Mouse (Mus musculus): ENCODE measurements around the gene Camkk2. TPM values are rescaled to one million over a fixed set of nuclear protein-coding genes. Genes with fewer than 3 reads are reported as not detected.

Gene Camkk2
- polyA plus RNA-seq, 1 experiment from 2014 or later, result 30.0 TPM

- no peaks in the 10 kb centered on the region for H3K4me1 ChIP-seq
- H3K27ac ChIP-seq, result no peak overlapping the region
- no peaks in the 10 kb centered on the region for H3K36me3 ChIP-seq
- DNase-seq (ENCODE audit: low spot score), result no peak
- no peaks in the 10 kb centered on the region for H3K27me3 ChIP-seq (ENCODE audit: low read depth, poor library complexity, severe bottlenecking)
- WGBS, result 62% methylated on average over 5 of the region's 5 CpGs
- no peaks in the 10 kb centered on the region for H3K9me3 ChIP-seq (replicated peaks)
- no peak overlapping the region for H3K4me3 ChIP-seq
Observed at GRCm38 (mm10) chr5:122700837-122701212, 78.4 kb downstream of the Camkk2 start.

- H3K4me3 ChIP-seq, result no peak overlapping the region
- H3K36me3 ChIP-seq, result no peaks in the 10 kb centered on the region
- H3K4me1 ChIP-seq, result no peaks in the 10 kb centered on the region
- H3K9me3 ChIP-seq (replicated peaks), result no peaks in the 10 kb centered on the region
- 80% methylated on average over 12 of the region's 12 CpGs for WGBS
- no peak for DNase-seq (ENCODE audit: low spot score)
- no peaks in the 10 kb centered on the region for H3K27me3 ChIP-seq (ENCODE audit: low read depth, poor library complexity, severe bottlenecking)
- H3K27ac ChIP-seq, result no peak overlapping the region
Observed at GRCm38 (mm10) chr5:122700109-122700836, 78.9 kb downstream of the Camkk2 start.

- Histone ChIP-seq H3K4me3 (no peak overlapping the region), H3K9me3 (replicated peaks) (no peaks in the 10 kb centered on the region), H3K4me1 (no peaks in the 10 kb centered on the region), H3K36me3 (no peaks in the 10 kb centered on the region), H3K27ac (no peak overlapping the region), H3K27me3 (ENCODE audit: low read depth, poor library complexity, severe bottlenecking) (no peaks in the 10 kb centered on the region)
- WGBS, result 86% methylated on average over 9 of the region's 9 CpGs
- DNase-seq (ENCODE audit: low spot score), result no peak
Observed at GRCm38 (mm10) chr5:122698701-122699060, 80.5 kb downstream of the Camkk2 start.

GRCm38 (mm10) chr5:122698041-122698700, 81.0 kb downstream of the Camkk2 start:
- H3K9me3 ChIP-seq (replicated peaks), result no peaks in the 10 kb centered on the region
- 89% methylated on average over 10 of the region's 10 CpGs for WGBS
- no peaks in the 10 kb centered on the region for H3K27me3 ChIP-seq (ENCODE audit: low read depth, poor library complexity, severe bottlenecking)
- H3K36me3 ChIP-seq, result no peaks in the 10 kb centered on the region
- DNase-seq (ENCODE audit: low spot score), result no peak
- H3K4me3 ChIP-seq, result no peak overlapping the region
- H3K4me1 ChIP-seq, result 0 out of 2 replicates have a peak, but pooled peaks cover 4% of the 10 kb centered on the region
- H3K27ac ChIP-seq, result no peak overlapping the region

- 0 out of 2 replicates have a peak, but pooled peaks cover 4% of the 10 kb centered on the region for H3K4me1 ChIP-seq
- WGBS, result 90% methylated on average over 8 of the region's 8 CpGs
- H3K4me3 ChIP-seq, result no peak overlapping the region
- no peaks in the 10 kb centered on the region for H3K36me3 ChIP-seq
- no peaks in the 10 kb centered on the region for H3K9me3 ChIP-seq (replicated peaks)
- no peaks in the 10 kb centered on the region for H3K27me3 ChIP-seq (ENCODE audit: low read depth, poor library complexity, severe bottlenecking)
- DNase-seq (ENCODE audit: low spot score), result no peak
- H3K27ac ChIP-seq, result no peak overlapping the region
Observed at GRCm38 (mm10) chr5:122695516-122695915, 83.7 kb downstream of the Camkk2 start.

GRCm38 (mm10) chr5:122693431-122694207, 85.6 kb downstream of the Camkk2 start:
- WGBS, result 64% methylated on average over 13 of the region's 13 CpGs

GRCm38 (mm10) chr5:122690486-122690885, 88.7 kb downstream of the Camkk2 start:
- 0 out of 2 replicates have a peak, but pooled peaks cover 4% of the 10 kb centered on the region for H3K4me1 ChIP-seq
- WGBS, result 82% methylated on average over 6 of the region's 6 CpGs
- no peak overlapping the region for H3K4me3 ChIP-seq
- H3K36me3 ChIP-seq, result no peaks in the 10 kb centered on the region
- H3K9me3 ChIP-seq (replicated peaks), result no peaks in the 10 kb centered on the region
- DNase-seq (ENCODE audit: low spot score), result no peak
- H3K27me3 ChIP-seq (ENCODE audit: low read depth, poor library complexity, severe bottlenecking), result no peaks in the 10 kb centered on the region
- no peak overlapping the region for H3K27ac ChIP-seq

More at GRCm38 (mm10) chr5:122693431-122694207, 85.6 kb downstream of the Camkk2 start:
- Histone ChIP-seq H3K4me3 (no peak overlapping the region), H3K4me1 (0 out of 2 replicates have a peak, but pooled peaks cover 4% of the 10 kb centered on the region), H3K27ac (no peak overlapping the region), H3K9me3 (replicated peaks) (no peaks in the 10 kb centered on the region), H3K36me3 (no peaks in the 10 kb centered on the region), H3K27me3 (ENCODE audit: low read depth, poor library complexity, severe bottlenecking) (no peaks in the 10 kb centered on the region)
- no peak for DNase-seq (ENCODE audit: low spot score)

GRCm38 (mm10) chr5:122689153-122689552, 90.1 kb downstream of the Camkk2 start:
- 90% methylated on average over 7 of the region's 7 CpGs for WGBS
- H3K27ac ChIP-seq, result no peak overlapping the region
- no peak for DNase-seq (ENCODE audit: low spot score)
- H3K4me1 ChIP-seq, result 0 out of 2 replicates have a peak, but pooled peaks cover 4% of the 10 kb centered on the region
- H3K36me3 ChIP-seq, result no peaks in the 10 kb centered on the region
- no peaks in the 10 kb centered on the region for H3K9me3 ChIP-seq (replicated peaks)
- no peaks in the 10 kb centered on the region for H3K27me3 ChIP-seq (ENCODE audit: low read depth, poor library complexity, severe bottlenecking)
- no peak overlapping the region for H3K4me3 ChIP-seq

- Histone ChIP-seq H3K27me3 (ENCODE audit: low read depth, poor library complexity, severe bottlenecking) (no peaks in the 10 kb centered on the region), H3K9me3 (replicated peaks) (no peaks in the 10 kb centered on the region), H3K36me3 (no peaks in the 10 kb centered on the region), H3K4me3 (no peak overlapping the region), H3K4me1 (no peaks in the 10 kb centered on the region), H3K27ac (no peak overlapping the region)
- DNase-seq (ENCODE audit: low spot score), result no peak
- 92% methylated on average over 4 of the region's 4 CpGs for WGBS
Observed at GRCm38 (mm10) chr5:122687391-122687790, 91.8 kb downstream of the Camkk2 start.

GRCm38 (mm10) chr5:122683926-122684325, 95.3 kb downstream of the Camkk2 start:
- no peak for DNase-seq (ENCODE audit: low spot score)
- Histone ChIP-seq H3K9me3 (replicated peaks) (no peaks in the 10 kb centered on the region), H3K4me3 (no peak overlapping the region), H3K36me3 (no peaks in the 10 kb centered on the region), H3K27ac (no peak overlapping the region), H3K27me3 (ENCODE audit: low read depth, poor library complexity, severe bottlenecking) (no peaks in the 10 kb centered on the region), H3K4me1 (no peaks in the 10 kb centered on the region)
- 83% methylated on average over 10 of the region's 10 CpGs for WGBS

GRCm38 (mm10) chr5:122681276-122681675, 97.9 kb downstream of the Camkk2 start:
- Histone ChIP-seq H3K36me3 (no peaks in the 10 kb centered on the region), H3K27ac (no peak overlapping the region), H3K4me1 (no peaks in the 10 kb centered on the region), H3K4me3 (no peak overlapping the region), H3K27me3 (ENCODE audit: low read depth, poor library complexity, severe bottlenecking) (no peaks in the 10 kb centered on the region), H3K9me3 (replicated peaks) (no peaks in the 10 kb centered on the region)
- WGBS, result 83% methylated on average over 12 of the region's 12 CpGs
- no peak for DNase-seq (ENCODE audit: low spot score)
